In the genomic region with DNA sequence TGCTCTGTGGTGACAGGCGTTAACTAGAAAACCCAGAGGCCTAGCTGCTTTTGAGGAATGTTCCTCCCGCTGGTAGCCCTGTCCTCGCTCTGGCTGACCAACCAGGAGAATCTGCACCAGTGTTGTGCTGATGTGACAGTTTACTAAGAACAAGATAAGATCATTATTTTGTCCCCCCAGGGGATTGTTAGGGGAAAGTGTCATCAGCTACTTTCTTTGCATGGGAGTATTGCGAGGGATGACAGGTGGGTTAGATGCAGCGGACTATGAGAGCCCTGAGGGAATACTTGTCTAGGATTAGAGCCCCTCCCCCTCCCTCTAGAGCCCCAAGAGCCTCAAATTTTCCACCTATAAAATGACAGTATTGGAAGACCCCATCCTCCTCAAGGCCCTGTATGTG, we compare ENCODE assay signal across 25 mouse cellular contexts.
DNase-seq lines count a peak whose midpoint lies in the region; ATAC-seq lines count a peak whose summit lies in the region.
"Had no signal": no experiment of that assay in that cellular context is flagged by ENCODE, and none has a peak within 500 bp of the region (broad histone marks: within the 10 kb centered on the region; RNA-seq: fewer than 3 reads in every experiment).

No protein-coding gene starts in this region.

- H3K4me1 ChIP-seq in midbrain, embryonic 14.5 days (ENCODE audit: control insufficient read depth, insufficient read depth, low read length) = peaks cover 3% of the 10 kb centered on the region; the same call in 1 of the 2 replicates
- no peaks in the 10 kb centered on the region for H3K4me1 ChIP-seq in midbrain, embryonic 11.5 days (ENCODE audit: control insufficient read depth, insufficient read depth, low read length)
- H3K4me1 ChIP-seq: embryonic facial prominence, embryonic 13.5 days; embryonic facial prominence, embryonic 15.5 days; forebrain, embryonic 10.5 days had no signal

- no peaks in the 10 kb centered on the region for H3K36me3 ChIP-seq in midbrain, embryonic 14.5 days (ENCODE audit: control insufficient read depth, insufficient read depth, low read length)
- H3K36me3 ChIP-seq in midbrain, embryonic 11.5 days (ENCODE audit: control insufficient read depth, insufficient read depth, low read length) = no peaks in the 10 kb centered on the region
- H3K36me3 ChIP-seq: embryonic facial prominence, embryonic 13.5 days; embryonic facial prominence, embryonic 15.5 days; forebrain, embryonic 10.5 days; forebrain, embryonic 12.5 days had no signal

- ATAC-seq in midbrain, embryonic 14.5 days (ENCODE audit: low FRiP score, low TSS enrichment) = no peak
- ATAC-seq in midbrain, embryonic 11.5 days (ENCODE audit: low FRiP score) = no peak
- ATAC-seq: activated CD4-positive, CD25-positive, alpha-beta regulatory T cell, adult 4 months; CD4-positive, CD25-positive, alpha-beta regulatory T cell, adult 4 months; forebrain, embryonic 14.5 days; forebrain, embryonic 16.5 days had no signal

- H3K27me3 ChIP-seq in midbrain, embryonic 14.5 days (ENCODE audit: control insufficient read depth, insufficient read depth, low read length) = no peaks in the 10 kb centered on the region
- H3K27me3 ChIP-seq in midbrain, embryonic 11.5 days (ENCODE audit: control insufficient read depth, insufficient read depth, low read length) = no peaks in the 10 kb centered on the region
- H3K27me3 ChIP-seq: embryonic facial prominence, embryonic 13.5 days; embryonic facial prominence, embryonic 15.5 days; forebrain, embryonic 12.5 days had no signal

- WGBS in midbrain, embryonic 14.5 days = 56% methylated on average over 5 of the region's 5 CpGs
- whole genome bisulfite sequencing in midbrain, embryonic 11.5 days = 79% methylated on average over 5 of the region's 5 CpGs

- H3K9me3 ChIP-seq in midbrain, embryonic 14.5 days (ENCODE audit: control insufficient read depth, low read length) = no peaks in the 10 kb centered on the region
- H3K9me3 ChIP-seq in midbrain, embryonic 11.5 days (ENCODE audit: control insufficient read depth, low read length) = no peaks in the 10 kb centered on the region
- H3K9me3 ChIP-seq: embryonic facial prominence, embryonic 15.5 days had no signal

- no peak overlapping the region for H3K4me3 ChIP-seq in midbrain, embryonic 14.5 days (replicated peaks; ENCODE audit: low read depth, low read length)
- H3K4me3 ChIP-seq in midbrain, embryonic 11.5 days (ENCODE audit: low read depth, low read length) = no peak overlapping the region
- H3K4me3 ChIP-seq: embryonic facial prominence, embryonic 13.5 days; embryonic facial prominence, embryonic 15.5 days; erythroblast, embryonic 14.5 days; forebrain, embryonic 10.5 days; forebrain, embryonic 12.5 days had no signal

- intact Hi-C loops in heart, postnatal 14 days (cut with DNase I) = no loop called here

- peak; percentile 50 for DNase-seq in midbrain, embryonic 14.5 days
- no peak for DNase-seq in midbrain, embryonic 11.5 days (ENCODE audit: low spot score, missing footprints)
- peak; percentile 21 for DNase-seq in retina, embryonic 14.5 days (ENCODE audit: low spot score)
- DNase-seq in heart, adult 11 months = no peak
- no peak for DNase-seq in heart, postnatal 14 days
- DNase-seq: adrenal gland, adult 8-10 months; adrenal gland, postnatal 14 days; adrenal gland, postnatal 36 days; B cell, adult 2 months; cerebellum, adult 11 months; cerebellum, adult 18-20 months; cerebellum, adult 8-10 months; cerebellum, adult 9-11 months; cerebellum, postnatal 14 days; cerebellum, postnatal 36 days; embryo, embryonic 11 days had no signal

- H3K9ac ChIP-seq in midbrain, embryonic 14.5 days (replicated peaks; ENCODE audit: low read length) = no peak overlapping the region
- H3K9ac ChIP-seq in midbrain, embryonic 11.5 days (ENCODE audit: low read length) = no peak overlapping the region
- H3K9ac ChIP-seq: embryonic facial prominence, embryonic 13.5 days; embryonic facial prominence, embryonic 15.5 days; forebrain, embryonic 12.5 days had no signal

- no peak overlapping the region for H3K27ac ChIP-seq in midbrain, embryonic 14.5 days (replicated peaks; ENCODE audit: low read depth, low read length)
- no peak overlapping the region for H3K27ac ChIP-seq in midbrain, embryonic 11.5 days (ENCODE audit: low read depth, low read length)
- H3K27ac ChIP-seq: embryonic facial prominence, embryonic 13.5 days; embryonic facial prominence, embryonic 15.5 days; forebrain, embryonic 10.5 days; forebrain, embryonic 12.5 days had no signal

- no peak overlapping the region for H3K4me2 ChIP-seq in midbrain, embryonic 14.5 days (ENCODE audit: low read length)
- no peak overlapping the region for H3K4me2 ChIP-seq in midbrain, embryonic 11.5 days
- H3K4me2 ChIP-seq: embryonic facial prominence, embryonic 13.5 days; embryonic facial prominence, embryonic 15.5 days; forebrain, embryonic 12.5 days had no signal

Comparison
In these comparisons a context has a peak if more than half of its experiments do, and no peak if none do; other contexts are left out.
1. DNase-seq: peak in midbrain, embryonic 14.5 days (single experiment) and retina, embryonic 14.5 days (single experiment); none in midbrain, embryonic 11.5 days (single experiment), heart, adult 11 months (single experiment) and heart, postnatal 14 days (0 of 2).